In the genomic region with DNA sequence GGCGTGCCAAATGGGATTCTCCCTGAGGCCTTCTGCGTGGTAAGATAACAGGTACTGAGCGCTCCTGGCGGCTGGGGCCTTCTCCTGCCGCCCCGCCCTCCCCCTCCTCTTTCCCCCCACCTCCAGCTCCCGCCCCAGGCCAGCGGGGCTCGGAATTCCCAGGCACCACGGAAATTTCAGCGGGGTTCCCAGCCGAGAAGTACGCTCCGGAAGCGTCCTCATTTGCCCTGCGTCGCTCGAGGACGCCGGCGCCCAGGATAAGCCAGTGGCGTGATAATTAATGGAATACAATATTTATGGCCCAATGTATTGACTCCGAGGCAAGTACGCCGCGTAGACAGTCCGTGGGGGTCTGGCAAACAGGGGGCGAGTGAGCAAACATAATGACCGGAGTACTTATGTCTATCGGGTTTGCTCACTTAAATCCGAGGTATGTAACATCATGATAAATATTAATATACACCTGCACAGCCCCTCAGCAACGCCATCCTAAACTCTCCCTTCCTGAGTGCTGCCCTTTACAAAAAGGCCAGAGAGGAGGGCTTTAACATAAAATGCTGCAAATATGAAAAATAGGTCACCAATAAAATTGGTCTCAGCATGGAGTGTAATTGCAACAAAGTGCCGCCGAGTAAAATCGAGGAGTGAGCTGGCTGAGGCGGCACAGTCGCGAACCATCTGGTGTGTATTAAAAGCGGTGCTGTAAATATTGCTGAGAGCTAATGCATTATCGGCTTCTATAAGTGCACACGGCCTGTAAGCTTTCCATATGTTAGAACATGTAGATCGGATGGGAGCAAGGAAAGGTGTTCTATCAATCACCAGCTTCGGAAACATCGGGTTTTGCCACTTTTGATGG, we compare ENCODE assay signal across 8 mouse cellular contexts. TPM values are rescaled to one million over a fixed set of nuclear protein-coding genes. Genes with fewer than 3 reads are reported as not detected.
DNase-seq lines count a peak whose midpoint lies in the region; ATAC-seq and TF ChIP-seq lines count a peak whose summit lies in the region.

No protein-coding gene starts in this region.

- H3K36me3 ChIP-seq in heart, embryonic 13.5 days, result no peaks in the 10 kb centered on the region
- H3K36me3 ChIP-seq in embryonic facial prominence, embryonic 12.5 days, result no peaks in the 10 kb centered on the region
- no peaks in the 10 kb centered on the region for H3K36me3 ChIP-seq in limb, embryonic 11.5 days (ENCODE audit: control insufficient read depth, insufficient read depth, low read length)
- H3K36me3 ChIP-seq in stomach, embryonic 15.5 days, result no peaks in the 10 kb centered on the region

- no peak for TF ChIP-seq CTCF in bone marrow macrophage, adult 2 months (IDR thresholded peaks at IDR 0.05; ENCODE audit: low read depth, low read length)

- peak overlapping the region; percentile 33; the same call in 1 of the 2 replicates for H3K9ac ChIP-seq in heart, embryonic 13.5 days
- H3K9ac ChIP-seq in embryonic facial prominence, embryonic 12.5 days, result no peak overlapping the region
- no peak overlapping the region for H3K9ac ChIP-seq in limb, embryonic 11.5 days (ENCODE audit: low read length)
- H3K9ac ChIP-seq in stomach, embryonic 15.5 days, result no peak overlapping the region

- ATAC-seq in heart, embryonic 13.5 days (ENCODE audit: extremely low read depth, insufficient number of reproducible peaks, low FRiP score, low TSS enrichment), result no peak
- 0 out of 2 replicates have a peak, but pooled peaks have one; percentile 19 for ATAC-seq in embryonic facial prominence, embryonic 12.5 days (ENCODE audit: insufficient number of reproducible peaks, insufficient read depth, low FRiP score, low TSS enrichment)
- ATAC-seq in limb, embryonic 11.5 days (ENCODE audit: insufficient number of reproducible peaks, low FRiP score, low TSS enrichment, low read depth), result peak; percentile 53; the same call in 1 of the 2 replicates
- ATAC-seq in stomach, embryonic 15.5 days (ENCODE audit: insufficient read depth, low FRiP score, low read depth), result no peak
- ATAC-seq in megakaryocyte progenitor cell, adult 5-6 weeks (replicated peaks; ENCODE audit: poor library complexity), result no peak

- no peaks in the 10 kb centered on the region for H3K9me3 ChIP-seq in heart, embryonic 13.5 days
- H3K9me3 ChIP-seq in embryonic facial prominence, embryonic 12.5 days, result no peaks in the 10 kb centered on the region
- no peaks in the 10 kb centered on the region for H3K9me3 ChIP-seq in limb, embryonic 11.5 days (ENCODE audit: control insufficient read depth, low read length)
- no peaks in the 10 kb centered on the region for H3K9me3 ChIP-seq in stomach, embryonic 15.5 days

- peak overlapping the region; percentile 65 for H3K4me2 ChIP-seq in heart, embryonic 13.5 days
- H3K4me2 ChIP-seq in embryonic facial prominence, embryonic 12.5 days (replicated peaks), result peak overlapping the region; percentile 55
- H3K4me2 ChIP-seq in limb, embryonic 11.5 days (ENCODE audit: low read depth, severe bottlenecking), result peak overlapping the region; percentile 30; the same call in 1 of the 2 replicates
- H3K4me2 ChIP-seq in stomach, embryonic 15.5 days, result peak overlapping the region; percentile 49

- intact Hi-C loops in heart, postnatal 25 days (cut with DNase I), result loop anchor here (5.0 kb wide), 1 partner anchor 314 kb away; no protein-coding TSS in a partner anchor

- under 1% methylated on average over 43 of the region's 44 CpGs for WGBS in heart, embryonic 13.5 days
- WGBS in embryonic facial prominence, embryonic 12.5 days, result under 1% methylated on average over 43 of the region's 44 CpGs
- under 1% methylated on average over 44 of the region's 44 CpGs for WGBS in limb, embryonic 11.5 days
- WGBS in stomach, embryonic 15.5 days, result 2% methylated on average over 44 of the region's 44 CpGs

- peaks cover 19% of the 10 kb centered on the region for H3K4me1 ChIP-seq in heart, embryonic 13.5 days
- H3K4me1 ChIP-seq in bone marrow macrophage, adult 2 months (ENCODE audit: control insufficient read depth, insufficient read depth, low read length), result no peaks in the 10 kb centered on the region
- H3K4me1 ChIP-seq in embryonic facial prominence, embryonic 12.5 days, result peaks cover 33% of the 10 kb centered on the region; the same call in 1 of the 2 replicates
- peaks cover 7% of the 10 kb centered on the region; the same call in 1 of the 2 replicates for H3K4me1 ChIP-seq in limb, embryonic 11.5 days (ENCODE audit: control insufficient read depth, insufficient read depth, low read length)
- peaks cover 9% of the 10 kb centered on the region; the same call in 1 of the 2 replicates for H3K4me1 ChIP-seq in stomach, embryonic 15.5 days

- peaks cover 97% of the 10 kb centered on the region for H3K27me3 ChIP-seq in heart, embryonic 13.5 days (replicated peaks)
- H3K27me3 ChIP-seq in embryonic facial prominence, embryonic 12.5 days, result peaks cover 48% of the 10 kb centered on the region
- H3K27me3 ChIP-seq in limb, embryonic 11.5 days (ENCODE audit: control insufficient read depth, insufficient read depth, low read length), result peaks cover 81% of the 10 kb centered on the region
- H3K27me3 ChIP-seq in stomach, embryonic 15.5 days (replicated peaks), result peaks cover 32% of the 10 kb centered on the region

- DNase-seq in heart, postnatal 25 days (ENCODE audit: low spot score), result no peak
- DNase-seq in limb, embryonic 11.5 days (ENCODE audit: low spot score), result no peak
- no peak for DNase-seq in spleen, postnatal 4 days (ENCODE audit: low spot score in 2 of 2)

- no peak overlapping the region; the same call in 1 of the 2 replicates for H3K27ac ChIP-seq in heart, embryonic 13.5 days (replicated peaks)
- no peak overlapping the region for H3K27ac ChIP-seq in bone marrow macrophage, adult 2 months (ENCODE audit: insufficient read depth, low read depth, low read length)
- H3K27ac ChIP-seq in embryonic facial prominence, embryonic 12.5 days, result peak overlapping the region; percentile 79
- no peak overlapping the region for H3K27ac ChIP-seq in limb, embryonic 11.5 days (replicated peaks; ENCODE audit: low read depth, low read length)
- peak overlapping the region; percentile 40; the same call in 1 of the 2 replicates for H3K27ac ChIP-seq in stomach, embryonic 15.5 days

- no peak for TF ChIP-seq POLR2A in bone marrow macrophage, adult 2 months (IDR thresholded peaks at IDR 0.05; ENCODE audit: borderline replicate concordance, low read depth, low read length)

- peak overlapping the region; percentile 43 for H3K4me3 ChIP-seq in heart, embryonic 13.5 days
- 0 out of 2 replicates have a peak overlapping the region, but pooled peaks have one; percentile 2 for H3K4me3 ChIP-seq in bone marrow macrophage, adult 2 months (ENCODE audit: insufficient read depth, low read length)
- peak overlapping the region; percentile 31 for H3K4me3 ChIP-seq in embryonic facial prominence, embryonic 12.5 days
- H3K4me3 ChIP-seq in limb, embryonic 11.5 days (ENCODE audit: low read depth, low read length), result peak overlapping the region; percentile 11
- peak overlapping the region; percentile 23 for H3K4me3 ChIP-seq in stomach, embryonic 15.5 days (replicated peaks)

RNA-seq across cellular contexts. Expression of a gene that starts 18.3 kb away (rescaled TPM):
- polyA plus RNA-seq in heart, embryonic 13.5 days (2015; fragmentation: Nextera tagmentation; extraction: Ambion mirVana), result 4.1 and 4.6 TPM in 2 replicates
- total RNA-seq in heart, postnatal 25 days (2021), result 1 to 10 TPM; 2.3 to 2.9 TPM
- not detected in 2 replicates for polyA plus RNA-seq in bone marrow macrophage, adult 2 months (2012; ENCODE audit: insufficient read depth, insufficient read length, missing spikeins)
- polyA plus RNA-seq in embryonic facial prominence, embryonic 12.5 days (2016; fragmentation: Nextera tagmentation; extraction: Ambion mirVana), result 46.5 and 49.0 TPM in 2 replicates
- 12.2 and 15.0 TPM in 2 replicates for polyA plus RNA-seq in limb, embryonic 11.5 days (2014; fragmentation: Nextera tagmentation; extraction: Ambion mirVana)
- 11.6 and 11.7 TPM in 2 replicates for polyA plus RNA-seq in stomach, embryonic 15.5 days (2015; fragmentation: Nextera tagmentation; extraction: Ambion mirVana)
- not detected in 2 replicates for total RNA-seq in megakaryocyte progenitor cell, adult 5-6 weeks (2015)
- not detected in 2 replicates for total RNA-seq in megakaryocyte progenitor cell, adult 5-6 weeks (2017)

Comparison
In these comparisons a context has a peak if more than half of its experiments do, and no peak if none do; other contexts are left out.
1. ATAC-seq: peak in embryonic facial prominence, embryonic 12.5 days (single experiment) and limb, embryonic 11.5 days (single experiment); none in heart, embryonic 13.5 days (single experiment), stomach, embryonic 15.5 days (single experiment) and megakaryocyte progenitor cell, adult 5-6 weeks (single experiment).
2. H3K27ac ChIP-seq: peak in embryonic facial prominence, embryonic 12.5 days (single experiment) and stomach, embryonic 15.5 days (single experiment); none in heart, embryonic 13.5 days (single experiment), bone marrow macrophage, adult 2 months (single experiment) and limb, embryonic 11.5 days (single experiment).
3. Peak in every context shown above with its lines, with median percentiles within 50 percentile points of each other: H3K4me2 ChIP-seq and H3K4me3 ChIP-seq.